Mouse (Mus musculus): ENCODE data around the gene Mfsd12. TPM values are rescaled to one million over a fixed set of nuclear protein-coding genes. Genes with fewer than 3 reads are reported as not detected.
A peak's percentile ranks its signal among the peaks of the same experiment; 100 is the strongest.

Gene Mfsd12
- polyA plus RNA-seq, 1 experiment from 2014 or later: 11.5 TPM

- H3K27ac ChIP-seq (ENCODE audit: low read length): no peak overlapping the region
These were observed 36.3 kb downstream of the Mfsd12 start for GRCm38 (mm10) chr10:81393456-81394063.

GRCm38 (mm10) chr10:81395127-81395526 is 37.8 kb downstream of the Mfsd12 start:
- H3K27me3 ChIP-seq (replicated peaks; ENCODE audit: control insufficient read depth, insufficient read depth, low read length): no peaks in the 10 kb centered on the region
- ATAC-seq: peak; percentile 29; the same call in 1 of the 2 replicates
- no peak overlapping the region for H3K9ac ChIP-seq (replicated peaks; ENCODE audit: low read depth, low read length)
- H3K27ac ChIP-seq (ENCODE audit: low read length): no peak overlapping the region
- H3K9me3 ChIP-seq (ENCODE audit: control insufficient read depth, low read length): no peaks in the 10 kb centered on the region
- peaks cover 15% of the 10 kb centered on the region for H3K4me1 ChIP-seq (replicated peaks; ENCODE audit: control insufficient read depth, insufficient read depth, low read length)
- no peak overlapping the region for H3K4me2 ChIP-seq (ENCODE audit: low read length)
- H3K4me3 ChIP-seq (replicated peaks; ENCODE audit: low read length): no peak overlapping the region
- 10% methylated on average over 5 of the region's 5 CpGs for WGBS
- no peaks in the 10 kb centered on the region for H3K36me3 ChIP-seq (ENCODE audit: control insufficient read depth, insufficient read depth)

More at GRCm38 (mm10) chr10:81393456-81394063, 36.3 kb downstream of the Mfsd12 start:
- peak overlapping the region; percentile 1; the same call in 1 of the 2 replicates for H3K4me3 ChIP-seq (replicated peaks; ENCODE audit: low read length)
- WGBS: 7% methylated on average over 19 of the region's 19 CpGs
- H3K9ac ChIP-seq (replicated peaks; ENCODE audit: low read depth, low read length): no peak overlapping the region; the same call in 1 of the 2 replicates
- H3K27me3 ChIP-seq (replicated peaks; ENCODE audit: control insufficient read depth, insufficient read depth, low read length): no peaks in the 10 kb centered on the region
- peaks cover under 1% of the 10 kb centered on the region; the same call in 1 of the 2 replicates for H3K36me3 ChIP-seq (ENCODE audit: control insufficient read depth, insufficient read depth)
- H3K9me3 ChIP-seq (ENCODE audit: control insufficient read depth, low read length): no peaks in the 10 kb centered on the region
- H3K4me1 ChIP-seq (replicated peaks; ENCODE audit: control insufficient read depth, insufficient read depth, low read length): peaks cover 10% of the 10 kb centered on the region; the same call in 1 of the 2 replicates
- no peak for ATAC-seq
- H3K4me2 ChIP-seq (ENCODE audit: low read length): peak overlapping the region; percentile 44

GRCm38 (mm10) chr10:81395865-81396264 is 38.6 kb downstream of the Mfsd12 start:
- no peaks in the 10 kb centered on the region for H3K36me3 ChIP-seq (ENCODE audit: control insufficient read depth, insufficient read depth)
- H3K27ac ChIP-seq (ENCODE audit: low read length): no peak overlapping the region
- H3K4me1 ChIP-seq (replicated peaks; ENCODE audit: control insufficient read depth, insufficient read depth, low read length): peaks cover 23% of the 10 kb centered on the region
- WGBS: 83% methylated on average over 4 of the region's 4 CpGs
- H3K4me2 ChIP-seq (ENCODE audit: low read length): no peak overlapping the region
- no peak overlapping the region for H3K4me3 ChIP-seq (replicated peaks; ENCODE audit: low read length)
- H3K9me3 ChIP-seq (ENCODE audit: control insufficient read depth, low read length): no peaks in the 10 kb centered on the region
- no peak overlapping the region for H3K9ac ChIP-seq (replicated peaks; ENCODE audit: low read depth, low read length)
- no peaks in the 10 kb centered on the region for H3K27me3 ChIP-seq (replicated peaks; ENCODE audit: control insufficient read depth, insufficient read depth, low read length)
- ATAC-seq: no peak

- Histone ChIP-seq H3K9ac (replicated peaks; ENCODE audit: low read depth, low read length) (no peak overlapping the region), H3K27ac (ENCODE audit: low read length) (no peak overlapping the region)
- WGBS: 74% methylated on average over 5 of the region's 5 CpGs
These were observed 39.5 kb downstream of the Mfsd12 start for GRCm38 (mm10) chr10:81396749-81397148.

GRCm38 (mm10) chr10:81399296-81399695 is 42.0 kb downstream of the Mfsd12 start:
- no peak overlapping the region for H3K4me3 ChIP-seq (replicated peaks; ENCODE audit: low read length)
- no peak overlapping the region for H3K9ac ChIP-seq (replicated peaks; ENCODE audit: low read depth, low read length)
- WGBS: 69% methylated on average over 5 of the region's 5 CpGs
- peaks cover 42% of the 10 kb centered on the region for H3K4me1 ChIP-seq (replicated peaks; ENCODE audit: control insufficient read depth, insufficient read depth, low read length)
- H3K27me3 ChIP-seq (replicated peaks; ENCODE audit: control insufficient read depth, insufficient read depth, low read length): no peaks in the 10 kb centered on the region
- no peak overlapping the region for H3K4me2 ChIP-seq (ENCODE audit: low read length)
- H3K36me3 ChIP-seq (ENCODE audit: control insufficient read depth, insufficient read depth): no peaks in the 10 kb centered on the region
- H3K27ac ChIP-seq (ENCODE audit: low read length): no peak overlapping the region
- H3K9me3 ChIP-seq (ENCODE audit: control insufficient read depth, low read length): no peaks in the 10 kb centered on the region
- ATAC-seq: no peak

More at GRCm38 (mm10) chr10:81396749-81397148, 39.5 kb downstream of the Mfsd12 start:
- H3K4me1 ChIP-seq (replicated peaks; ENCODE audit: control insufficient read depth, insufficient read depth, low read length): peaks cover 32% of the 10 kb centered on the region
- no peaks in the 10 kb centered on the region for H3K27me3 ChIP-seq (replicated peaks; ENCODE audit: control insufficient read depth, insufficient read depth, low read length)
- H3K9me3 ChIP-seq (ENCODE audit: control insufficient read depth, low read length): no peaks in the 10 kb centered on the region
- H3K4me3 ChIP-seq (replicated peaks; ENCODE audit: low read length): no peak overlapping the region
- no peaks in the 10 kb centered on the region for H3K36me3 ChIP-seq (ENCODE audit: control insufficient read depth, insufficient read depth)
- H3K4me2 ChIP-seq (ENCODE audit: low read length): no peak overlapping the region
- ATAC-seq: no peak

- peaks cover 42% of the 10 kb centered on the region for H3K4me1 ChIP-seq (replicated peaks; ENCODE audit: control insufficient read depth, insufficient read depth, low read length)
- no peak for ATAC-seq
- WGBS: 78% methylated on average over 18 of the region's 18 CpGs
These were observed 42.6 kb downstream of the Mfsd12 start for GRCm38 (mm10) chr10:81399798-81400308.

GRCm38 (mm10) chr10:81400371-81401204 is 43.3 kb downstream of the Mfsd12 start:
- Histone ChIP-seq H3K4me1 (replicated peaks; ENCODE audit: control insufficient read depth, insufficient read depth, low read length) (peaks cover 42% of the 10 kb centered on the region), H3K4me3 (replicated peaks; ENCODE audit: low read length) (peak overlapping the region; percentile 29), H3K4me2 (ENCODE audit: low read length) (peak overlapping the region; percentile 41), H3K9ac (replicated peaks; ENCODE audit: low read depth, low read length) (peak overlapping the region; percentile 24), H3K27ac (ENCODE audit: low read length) (peak overlapping the region; percentile 82), H3K27me3 (replicated peaks; ENCODE audit: control insufficient read depth, insufficient read depth, low read length) (no peaks in the 10 kb centered on the region), H3K36me3 (ENCODE audit: control insufficient read depth, insufficient read depth) (no peaks in the 10 kb centered on the region; the same call in 1 of the 2 replicates), H3K9me3 (ENCODE audit: control insufficient read depth, low read length) (no peaks in the 10 kb centered on the region)
- ATAC-seq: no peak
- 41% methylated on average over 22 of the region's 22 CpGs for WGBS

More at GRCm38 (mm10) chr10:81399798-81400308, 42.6 kb downstream of the Mfsd12 start:
- H3K9ac ChIP-seq (replicated peaks; ENCODE audit: low read depth, low read length): peak overlapping the region; percentile 24; the same call in 1 of the 2 replicates
- H3K4me3 ChIP-seq (replicated peaks; ENCODE audit: low read length): peak overlapping the region; percentile 29
- no peak overlapping the region for H3K27ac ChIP-seq (ENCODE audit: low read length)
- H3K36me3 ChIP-seq (ENCODE audit: control insufficient read depth, insufficient read depth): no peaks in the 10 kb centered on the region
- no peaks in the 10 kb centered on the region for H3K9me3 ChIP-seq (ENCODE audit: control insufficient read depth, low read length)
- peak overlapping the region; percentile 41 for H3K4me2 ChIP-seq (ENCODE audit: low read length)
- H3K27me3 ChIP-seq (replicated peaks; ENCODE audit: control insufficient read depth, insufficient read depth, low read length): no peaks in the 10 kb centered on the region

- ATAC-seq: 0 out of 2 replicates have a peak, but pooled peaks have one; percentile 1
- peak overlapping the region; percentile 41 for H3K4me2 ChIP-seq (ENCODE audit: low read length)
These were observed 43.9 kb downstream of the Mfsd12 start for GRCm38 (mm10) chr10:81401205-81401520.

More at GRCm38 (mm10) chr10:81401205-81401520, 43.9 kb downstream of the Mfsd12 start:
- Histone ChIP-seq H3K27ac (ENCODE audit: low read length) (peak overlapping the region; percentile 82), H3K4me1 (replicated peaks; ENCODE audit: control insufficient read depth, insufficient read depth, low read length) (peaks cover 42% of the 10 kb centered on the region), H3K4me3 (replicated peaks; ENCODE audit: low read length) (peak overlapping the region; percentile 29), H3K27me3 (replicated peaks; ENCODE audit: control insufficient read depth, insufficient read depth, low read length) (no peaks in the 10 kb centered on the region), H3K9me3 (ENCODE audit: control insufficient read depth, low read length) (no peaks in the 10 kb centered on the region), H3K36me3 (ENCODE audit: control insufficient read depth, insufficient read depth) (no peaks in the 10 kb centered on the region; the same call in 1 of the 2 replicates), H3K9ac (replicated peaks; ENCODE audit: low read depth, low read length) (peak overlapping the region; percentile 24)
- 35% methylated on average over 10 of the region's 10 CpGs for WGBS
